Mouse (Mus musculus) testis, adult 10 weeks (tissue): ENCODE data around the gene Cr2. TPM values are rescaled to one million over a fixed set of nuclear protein-coding genes. Genes with fewer than 3 reads are reported as not detected.

Experiments used
- polyA plus RNA-seq: library from polyadenylated mRNA; stranded (reverse); fragments of 350-450 nt; fragmentation: Illumina TruSeq; extraction: RNeasy Lipid Tissue Mini Kit (QIAGEN cat#74804); gene quantifications from one replicate; pipeline ENCODE4 v1.2.3, GENCODE M21; 2014; ENCODE audit warnings: low read depth, low replicate concordance

Cr2 gene
- polyA plus RNA-seq: 4.6 TPM

GRCm38 (mm10) chr1:195175980-195176931, at the start of gene Cr2:
Gene Cr2, minus strand, starts transcription at chr1:195176716.

DNA sequence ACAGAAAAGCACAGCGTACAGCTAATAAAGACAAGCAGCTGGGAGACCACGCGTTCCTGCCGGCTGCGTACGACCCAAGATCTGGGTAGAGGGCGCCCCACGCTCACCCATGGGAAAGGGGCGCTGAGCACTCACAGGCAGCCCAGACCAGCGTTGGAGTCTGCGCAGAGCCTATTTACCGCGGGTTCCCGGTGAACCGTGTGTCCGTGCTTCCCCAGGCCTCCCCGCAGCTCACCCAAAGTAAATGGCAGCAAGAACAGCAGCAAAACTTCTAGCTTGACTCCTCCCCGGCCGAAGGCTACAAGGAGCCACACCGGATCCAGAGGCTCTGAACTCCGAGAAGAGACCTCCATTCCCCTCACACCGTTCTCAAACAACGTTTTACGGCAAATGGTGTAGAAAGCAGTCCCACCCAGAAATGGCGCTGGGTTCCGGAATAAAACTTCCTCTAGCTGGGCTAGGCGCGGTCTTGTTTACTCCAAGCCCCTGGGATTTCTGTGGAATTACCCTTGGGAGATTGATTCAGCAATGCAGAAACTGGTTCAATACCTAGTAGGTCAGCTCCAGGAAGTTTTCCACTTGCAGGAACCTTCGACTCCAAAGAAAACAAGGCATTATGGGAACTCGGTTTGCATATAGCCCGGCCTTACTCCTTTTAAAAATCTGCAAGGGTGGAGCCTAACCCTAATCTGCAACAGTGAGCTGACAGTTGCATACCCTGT, 45.4 kb downstream of the Cr2 start, which contains the start of gene Cr1l:
Cr1l (minus strand) TSS at position 634 of the 722 bp plus-strand sequence.

GRCm38 (mm10) chr1:195092220-195092720, 84.2 kb downstream of the Cr2 start, which contains the start of gene Cd46:
Gene Cd46, minus strand, starts transcription at chr1:195092249.

Other genes with a start within 250 kb of the Cr2 start
- gene Cd34, start 237.9 kb downstream of the Cr2 start, polyA plus RNA-seq: 15.8 TPM
- 57.0 TPM for gene Cd46, start 84.5 kb downstream of the Cr2 start, polyA plus RNA-seq
- gene Cr1l, start 45.1 kb downstream of the Cr2 start, polyA plus RNA-seq: 26.2 TPM